Mouse (Mus musculus) testis, adult 2 months (tissue): ENCODE results near the gene Minar1.

Experiments
- CTCF ChIP-seq: fragments of 200-500 bp; IDR thresholded peaks from 2 replicates; pipeline ENCODE4 v1.5.1; 2012; ENCODE audit warnings: low read depth, mild to moderate bottlenecking, inconsistent platforms, low read length, moderate library complexity; ENCODE audit not compliant: control insufficient read depth, insufficient read depth, insufficient replicate concordance
- POLR2A ChIP-seq: fragments of 200-500 bp; IDR thresholded peaks from 2 replicates; pipeline ENCODE4 v1.6.1; 2012; ENCODE audit warnings: low read depth, mild to moderate bottlenecking, inconsistent platforms, low read length, moderate library complexity; ENCODE audit not compliant: control insufficient read depth

DNA sequence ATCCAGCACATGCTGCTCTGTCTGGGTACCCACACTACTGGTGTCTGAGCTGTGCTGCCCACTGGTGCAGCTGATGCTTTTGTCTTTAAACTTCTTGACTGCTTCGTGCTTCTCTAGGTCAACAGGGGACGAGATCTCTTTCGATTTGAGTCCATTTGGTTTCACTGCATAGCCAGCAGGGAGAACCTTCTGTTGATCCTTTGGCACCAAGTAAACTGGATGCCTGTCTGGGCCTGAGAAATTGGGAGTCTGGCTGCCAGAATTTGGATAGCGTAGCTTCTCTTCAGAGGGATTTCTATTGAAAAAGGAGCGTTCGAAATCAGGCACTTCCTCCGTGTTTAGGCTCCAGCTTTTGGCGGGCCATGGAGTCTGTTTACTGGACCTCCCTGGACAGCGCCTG lies 21.0 kb downstream of the Minar1 start:
- TF ChIP-seq CTCF (no peak), POLR2A (no peak)
